Mouse (Mus musculus): Measurements from ENCODE around the gene Shf. TPM values are rescaled to one million over a fixed set of nuclear protein-coding genes. Genes with fewer than 3 reads are reported as not detected.

Gene Shf
- total and polyA plus RNA-seq, 3 experiments: 1.2 to 2.7 (median 2.0) TPM

DNA sequence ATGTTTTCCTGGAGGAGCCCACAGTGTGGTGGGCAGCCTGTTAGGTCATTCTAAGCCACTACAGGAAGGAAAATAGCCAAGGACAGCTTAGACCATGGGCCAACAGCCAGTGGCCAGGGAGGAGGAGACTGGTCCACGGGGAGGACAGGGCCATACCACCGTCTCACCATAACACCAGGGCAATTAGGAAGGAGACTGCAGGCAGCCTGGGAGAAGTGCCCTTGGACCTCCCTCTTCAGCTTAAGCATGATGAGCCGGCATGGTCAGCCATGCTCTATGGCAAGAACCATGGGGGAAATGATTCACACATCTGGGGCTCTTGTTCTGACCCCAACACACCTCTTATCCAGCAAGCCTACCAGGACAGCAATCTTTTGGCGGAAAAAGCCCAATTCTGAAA lies 1.8 kb downstream of the Shf start:
- Histone ChIP-seq H3K4me1 (ENCODE audit: control insufficient read depth in 1 of 2, insufficient read depth in 2 of 2) (peaks cover 5 to 16% of the 10 kb centered on the region in 2 experiments), H3K27me3 (replicated peaks) (peaks cover 12% of the 10 kb centered on the region), H3K4me2 (ENCODE audit: insufficient read depth, low read depth, poor library complexity, severe bottlenecking) (no peak overlapping the region), H3K4me3 (replicated peaks in 1 of 3; ENCODE audit: low read depth in 2 of 3, low read length in 2 of 3, poor library complexity in 1 of 3) (no peak overlapping the region), H3K36me3 (replicated peaks in 1 of 2; ENCODE audit: control insufficient read depth in 1 of 2, insufficient read depth in 1 of 2, low read length in 1 of 2) (no peaks in the 10 kb centered on the region), H3K9ac (ENCODE audit: insufficient read depth, low read depth) (no peak overlapping the region), H3K79me2 (replicated peaks; ENCODE audit: control insufficient read depth, extremely low read depth, insufficient read depth, poor library complexity, severe bottlenecking) (no peaks in the 10 kb centered on the region), H3K27ac (ENCODE audit: insufficient read depth, low read depth) (no peak overlapping the region), H3K9me3 (replicated peaks; ENCODE audit: low read length) (peaks cover 3% of the 10 kb centered on the region)
- dilution Hi-C loops (cut with MboI; ENCODE audit: extremely low pct_ligation_motif_present, extremely low pct_unique_long_range_greater_than_20kb, low sequenced_read_pairs): no loop called here
- in situ Hi-C loops (cut with MboI; ENCODE audit: low pct_ligation_motif_present, low pct_unique_long_range_greater_than_20kb, low sequenced_read_pairs): no loop called here
- TF ChIP-seq NELFE (IDR thresholded peaks at IDR 0.05; ENCODE audit: low read depth, low read length) (no peak), CHD1 (IDR thresholded peaks at IDR 0.05; ENCODE audit: low read depth, low read length) (no peak), USF2 (conservative IDR thresholded peaks at IDR 0.05; ENCODE audit: low read depth, low read length) (no peak)
- DNase-seq (ENCODE audit: extremely low read depth): no peak

DNA sequence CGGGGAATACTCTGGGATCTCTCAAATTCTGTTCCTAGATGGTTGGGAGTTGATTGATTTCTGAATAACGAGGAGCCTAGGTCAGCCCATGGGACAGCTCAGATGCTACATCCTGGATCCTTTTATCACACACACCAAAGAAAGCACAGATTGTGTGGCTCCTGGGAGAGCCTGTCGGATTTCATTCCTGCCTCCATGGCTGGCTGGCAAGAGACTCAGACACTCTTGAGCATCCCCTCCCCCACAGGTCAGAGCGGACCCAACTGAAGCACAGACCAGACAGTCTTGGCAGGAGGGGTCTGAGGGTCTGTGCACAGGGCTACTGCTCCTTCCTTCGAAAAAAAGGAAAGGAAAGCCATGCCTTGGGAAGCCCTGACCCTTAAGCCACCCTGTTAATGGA lies 2.3 kb downstream of the Shf start:
- in situ Hi-C loops (cut with MboI; ENCODE audit: low pct_ligation_motif_present, low pct_unique_long_range_greater_than_20kb, low sequenced_read_pairs) (no loop called here), dilution Hi-C loops (cut with MboI; ENCODE audit: extremely low pct_ligation_motif_present, extremely low pct_unique_long_range_greater_than_20kb, low sequenced_read_pairs) (no loop called here)
- H3K27ac ChIP-seq (ENCODE audit: insufficient read depth, low read depth): no peak overlapping the region
- no peak for TF ChIP-seq KAT2A (IDR thresholded peaks at IDR 0.05; ENCODE audit: insufficient replicate concordance, low read length)
- TF ChIP-seq ELF1 (IDR thresholded peaks at IDR 0.05; ENCODE audit: low read depth, low read length): no peak
- TF ChIP-seq CHD2 (IDR thresholded peaks at IDR 0.05; ENCODE audit: low read length): no peak
- TF ChIP-seq TBP (conservative IDR thresholded peaks at IDR 0.05; ENCODE audit: low read depth, low read length): no peak
- TF ChIP-seq MAZ (IDR thresholded peaks at IDR 0.05; ENCODE audit: low read depth, low read length): no peak
- TF ChIP-seq UBTF (IDR thresholded peaks at IDR 0.05; ENCODE audit: low read depth, low read length): no peak
- TF ChIP-seq NELFE (IDR thresholded peaks at IDR 0.05; ENCODE audit: low read depth, low read length): no peak
- TF ChIP-seq RCOR1 (conservative IDR thresholded peaks at IDR 0.05; ENCODE audit: low read depth, low read length): no peak
- TF ChIP-seq RAD21 (IDR thresholded peaks at IDR 0.05; ENCODE audit: low read depth, low read length): no peak
- H3K4me2 ChIP-seq (ENCODE audit: insufficient read depth, low read depth, poor library complexity, severe bottlenecking): no peak overlapping the region
- H3K27me3 ChIP-seq (replicated peaks): peaks cover 12% of the 10 kb centered on the region
- H3K4me3 ChIP-seq (replicated peaks in 1 of 3; ENCODE audit: low read depth in 2 of 3, low read length in 2 of 3, poor library complexity in 1 of 3): no peak overlapping the region
- no peak for DNase-seq (ENCODE audit: extremely low read depth)
- no peak overlapping the region for H3K9ac ChIP-seq (ENCODE audit: insufficient read depth, low read depth)
- H3K36me3 ChIP-seq (replicated peaks in 1 of 2; ENCODE audit: control insufficient read depth in 1 of 2, insufficient read depth in 1 of 2, low read length in 1 of 2): no peaks in the 10 kb centered on the region
- no peaks in the 10 kb centered on the region for H3K79me2 ChIP-seq (replicated peaks; ENCODE audit: control insufficient read depth, extremely low read depth, insufficient read depth, poor library complexity, severe bottlenecking)
- H3K9me3 ChIP-seq (replicated peaks; ENCODE audit: low read length): peaks cover 3% of the 10 kb centered on the region
- peaks cover 5 to 20% of the 10 kb centered on the region in 2 experiments for H3K4me1 ChIP-seq (ENCODE audit: control insufficient read depth in 1 of 2, insufficient read depth in 2 of 2)

DNA sequence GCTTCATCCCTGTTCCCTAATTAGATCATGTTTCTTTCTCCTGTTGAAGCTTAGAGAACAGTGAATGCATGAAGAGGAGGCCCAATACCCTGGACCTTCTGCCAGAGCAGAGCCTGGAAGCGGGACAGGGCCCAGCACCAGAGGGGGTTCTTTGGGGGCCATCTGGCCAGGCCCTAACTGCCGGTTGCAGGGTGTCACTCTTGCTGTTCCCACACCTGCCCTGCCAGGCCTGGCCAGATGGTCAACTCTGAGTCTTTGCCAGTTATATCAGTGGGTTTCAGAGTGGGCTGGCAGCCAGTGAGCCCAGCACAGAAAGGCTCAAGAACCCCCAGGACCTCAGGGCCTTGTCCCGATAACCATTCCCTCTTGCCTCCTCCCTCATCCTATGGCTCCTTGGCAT lies 2.9 kb downstream of the Shf start:
- Histone ChIP-seq H3K4me2 (ENCODE audit: insufficient read depth, low read depth, poor library complexity, severe bottlenecking) (no peak overlapping the region), H3K36me3 (replicated peaks in 1 of 2; ENCODE audit: control insufficient read depth in 1 of 2, insufficient read depth in 1 of 2, low read length in 1 of 2) (no peaks in the 10 kb centered on the region), H3K9me3 (replicated peaks; ENCODE audit: low read length) (peaks cover 3% of the 10 kb centered on the region), H3K27me3 (replicated peaks) (peaks cover 12% of the 10 kb centered on the region), H3K79me2 (replicated peaks; ENCODE audit: control insufficient read depth, extremely low read depth, insufficient read depth, poor library complexity, severe bottlenecking) (no peaks in the 10 kb centered on the region), H3K27ac (ENCODE audit: insufficient read depth, low read depth) (no peak overlapping the region), H3K4me3 (replicated peaks in 1 of 3; ENCODE audit: low read depth in 2 of 3, low read length in 2 of 3, poor library complexity in 1 of 3) (no peak overlapping the region), H3K4me1 (ENCODE audit: control insufficient read depth in 1 of 2, insufficient read depth in 2 of 2) (peaks cover 6 to 27% of the 10 kb centered on the region in 2 experiments), H3K9ac (ENCODE audit: insufficient read depth, low read depth) (no peak overlapping the region)
- no peak for TF ChIP-seq MYC (IDR thresholded peaks at IDR 0.05; ENCODE audit: low read depth, low read length)
- no peak for TF ChIP-seq ZKSCAN1 (IDR thresholded peaks at IDR 0.05; ENCODE audit: borderline replicate concordance, low read depth, low read length)
- TF ChIP-seq MAZ (IDR thresholded peaks at IDR 0.05; ENCODE audit: low read depth, low read length): no peak
- no peak for TF ChIP-seq JUN (IDR thresholded peaks at IDR 0.05; ENCODE audit: insufficient read depth, low read depth, low read length)
- TF ChIP-seq USF2 (conservative IDR thresholded peaks at IDR 0.05; ENCODE audit: low read depth, low read length): no peak
- TF ChIP-seq USF1 (IDR thresholded peaks at IDR 0.05; ENCODE audit: low read depth, low read length): no peak
- TF ChIP-seq ZMIZ1 (IDR thresholded peaks at IDR 0.05; ENCODE audit: low read depth, low read length): no peak
- no peak for TF ChIP-seq GABPA (IDR thresholded peaks at IDR 0.05; ENCODE audit: insufficient replicate concordance, low read depth, low read length)
- TF ChIP-seq JUND (conservative IDR thresholded peaks at IDR 0.05; ENCODE audit: low read depth, low read length): no peak
- no peak for TF ChIP-seq CHD1 (IDR thresholded peaks at IDR 0.05; ENCODE audit: low read depth, low read length)
- TF ChIP-seq MAX (IDR thresholded peaks at IDR 0.05; ENCODE audit: low read length): no peak
- no peak for TF ChIP-seq EP300 (IDR thresholded peaks at IDR 0.05; ENCODE audit: low read length)
- TF ChIP-seq CTCF (conservative IDR thresholded peaks at IDR 0.05 in 1 of 2, IDR thresholded peaks at IDR 0.05 in 1 of 2; ENCODE audit: low read depth in 2 of 2, low read length in 2 of 2): no peak
- dilution Hi-C loops (cut with MboI; ENCODE audit: extremely low pct_ligation_motif_present, extremely low pct_unique_long_range_greater_than_20kb, low sequenced_read_pairs) (no loop called here), in situ Hi-C loops (cut with MboI; ENCODE audit: low pct_ligation_motif_present, low pct_unique_long_range_greater_than_20kb, low sequenced_read_pairs) (no loop called here)
- DNase-seq (ENCODE audit: extremely low read depth): no peak

Data from CH12.LX (cell line).